Mouse (Mus musculus) hindbrain, embryonic 10.5 days (tissue): ENCODE data around the gene Tmem213. TPM values are rescaled to one million over a fixed set of nuclear protein-coding genes. Genes with fewer than 3 reads are reported as not detected.

Experiments used
- DNase-seq: peaks from one replicate; pipeline ENCODE4 v3.0.0-alpha.2; 2017; ENCODE audit warnings: low spot score
- H3K27ac ChIP-seq: fragments of 300-500 bp; sonication (generic); 2 replicates; pipeline ENCODE4 v1.5.1; 2016; ENCODE audit warnings: mild to moderate bottlenecking, moderate library complexity
- H3K27me3 ChIP-seq: fragments of 300-500 bp; sonication (generic); 2 replicates; pipeline ENCODE4 v1.6.1; 2016; ENCODE audit warnings: mild to moderate bottlenecking; ENCODE audit not compliant: poor library complexity, insufficient read depth, severe bottlenecking
- H3K36me3 ChIP-seq: fragments of 300-500 bp; sonication (generic); 2 replicates; pipeline ENCODE4 v1.6.1; 2016; ENCODE audit warnings: mild to moderate bottlenecking, moderate library complexity
- H3K4me1 ChIP-seq: fragments of 300-500 bp; sonication (generic); replicated peaks from 2 replicates; pipeline ENCODE4 v1.6.1; 2016; ENCODE audit warnings: mild to moderate bottlenecking
- H3K4me3 ChIP-seq: fragments of 300-500 bp; sonication (generic); 2 replicates; pipeline ENCODE4 v1.5.1; 2016; ENCODE audit warnings: mild to moderate bottlenecking, moderate library complexity
- H3K9me3 ChIP-seq: fragments of 300-500 bp; sonication (generic); 2 replicates; pipeline ENCODE4 v1.6.1; 2016; ENCODE audit warnings: mild to moderate bottlenecking, moderate library complexity
- WGBS: fragments of 180-500 bp; shearing (Covaris S2); methylation state at CpG from one replicate; pipeline ENCODE4 v1.1.7; 2016; 5-methylcytosine and 5-hydroxymethylcytosine counted together
- polyA plus RNA-seq: library from polyadenylated mRNA; unstranded; fragments of >200 nt; fragmentation: Nextera tagmentation; extraction: Ambion mirVana; gene quantifications from 2 replicates; pipeline ENCODE4 v1.2.1, GENCODE M21; 2016

Tmem213 gene
- polyA plus RNA-seq, 1 experiment from 2014 or later: not detected

- Histone ChIP-seq H3K9me3 (no peaks in the 10 kb centered on the region), H3K4me3 (no peak overlapping the region)
- 96% methylated on average over 8 of the region's 8 CpGs for WGBS
These were observed 16.5 kb upstream of the Tmem213 start for GRCm38 (mm10) chr6:38092539-38092938.

GRCm38 (mm10) chr6:38094701-38095100 lies 14.4 kb upstream of the Tmem213 start:
- Histone ChIP-seq H3K27me3 (no peaks in the 10 kb centered on the region), H3K9me3 (0 out of 2 replicates have a peak, but pooled peaks cover 3% of the 10 kb centered on the region), H3K4me3 (no peak overlapping the region), H3K36me3 (no peaks in the 10 kb centered on the region), H3K27ac (no peak overlapping the region), H3K4me1 (no peaks in the 10 kb centered on the region)
- DNase-seq: no peak
- WGBS: 90% methylated on average over 10 of the region's 10 CpGs

More at GRCm38 (mm10) chr6:38092539-38092938, 16.5 kb upstream of the Tmem213 start:
- Histone ChIP-seq H3K4me1 (no peaks in the 10 kb centered on the region), H3K27ac (no peak overlapping the region), H3K36me3 (no peaks in the 10 kb centered on the region), H3K27me3 (no peaks in the 10 kb centered on the region)
- no peak for DNase-seq

GRCm38 (mm10) chr6:38096961-38097370 lies 12.1 kb upstream of the Tmem213 start:
- DNase-seq: no peak
- Histone ChIP-seq H3K27me3 (no peaks in the 10 kb centered on the region), H3K36me3 (no peaks in the 10 kb centered on the region), H3K4me3 (no peak overlapping the region), H3K27ac (no peak overlapping the region), H3K4me1 (no peaks in the 10 kb centered on the region), H3K9me3 (0 out of 2 replicates have a peak, but pooled peaks cover 3% of the 10 kb centered on the region)
- 69% methylated on average over 5 of the region's 5 CpGs for WGBS

GRCm38 (mm10) chr6:38102216-38102795 lies 6.7 kb upstream of the Tmem213 start:
- H3K36me3 ChIP-seq: no peaks in the 10 kb centered on the region
- H3K9me3 ChIP-seq: 0 out of 2 replicates have a peak, but pooled peaks cover 3% of the 10 kb centered on the region
- H3K4me1 ChIP-seq: peaks cover 5% of the 10 kb centered on the region
- no peak for DNase-seq
- H3K27ac ChIP-seq: no peak overlapping the region
- H3K4me3 ChIP-seq: no peak overlapping the region
- 90% methylated on average over 7 of the region's 7 CpGs for WGBS
- H3K27me3 ChIP-seq: no peaks in the 10 kb centered on the region

DNA sequence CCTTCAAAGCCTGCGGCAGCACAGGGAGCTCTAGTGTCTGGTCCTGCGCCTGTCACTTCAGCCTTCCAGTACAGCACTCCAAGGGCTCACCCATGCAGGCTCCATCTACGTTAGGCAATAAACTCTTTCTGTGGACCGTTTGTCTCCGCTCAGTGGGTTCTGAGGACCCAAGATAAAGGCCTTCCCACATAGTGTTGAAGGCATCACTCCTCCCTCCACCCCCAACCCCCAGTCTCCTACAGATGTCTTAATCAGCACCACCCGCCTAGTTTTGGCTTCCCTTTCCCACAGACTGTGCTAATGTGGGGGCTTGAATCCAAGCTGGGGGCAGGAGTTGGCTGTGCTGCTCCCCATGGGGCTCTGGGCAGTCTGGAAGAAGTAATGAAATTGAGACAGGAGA lies 5.3 kb upstream of the Tmem213 start:
- no peak for DNase-seq
- Histone ChIP-seq H3K9me3 (no peaks in the 10 kb centered on the region), H3K4me3 (no peak overlapping the region), H3K4me1 (peaks cover 5% of the 10 kb centered on the region), H3K27ac (no peak overlapping the region), H3K36me3 (no peaks in the 10 kb centered on the region), H3K27me3 (no peaks in the 10 kb centered on the region)
- WGBS: 56% methylated on average over 6 of the region's 6 CpGs

DNA sequence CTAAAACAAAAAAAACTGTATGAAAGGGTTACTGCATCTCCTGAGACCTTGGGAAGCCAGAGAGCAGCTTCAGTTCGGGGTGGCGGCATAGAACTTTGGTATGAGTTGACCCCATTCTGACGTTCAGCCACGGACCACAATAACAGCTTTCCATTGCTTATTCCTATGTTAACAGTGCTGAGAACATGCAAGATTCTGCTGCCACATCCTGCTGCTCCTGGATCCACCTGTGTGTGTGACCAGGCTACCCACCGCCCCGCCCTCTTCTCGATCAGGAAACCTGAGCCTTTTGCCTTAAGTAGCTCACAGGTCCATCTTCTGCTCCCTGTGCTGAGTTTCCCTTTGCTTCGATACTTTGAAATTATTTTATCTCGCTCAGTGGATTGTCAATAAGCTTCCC lies 3.1 kb upstream of the Tmem213 start:
- Histone ChIP-seq H3K4me1 (peaks cover 15% of the 10 kb centered on the region), H3K27me3 (peaks cover 8% of the 10 kb centered on the region; the same call in 1 of the 2 replicates), H3K27ac (no peak overlapping the region), H3K9me3 (no peaks in the 10 kb centered on the region), H3K36me3 (no peaks in the 10 kb centered on the region), H3K4me3 (no peak overlapping the region)
- DNase-seq: no peak
- WGBS: 88% methylated on average over 9 of the region's 9 CpGs

GRCm38 (mm10) chr6:38108449-38108848 lies 606 bp upstream of the Tmem213 start:
- Histone ChIP-seq H3K4me3 (no peak overlapping the region), H3K36me3 (no peaks in the 10 kb centered on the region), H3K27me3 (peaks cover 8% of the 10 kb centered on the region; the same call in 1 of the 2 replicates), H3K4me1 (peaks cover 15% of the 10 kb centered on the region), H3K9me3 (no peaks in the 10 kb centered on the region), H3K27ac (no peak overlapping the region)
- WGBS: 92% methylated on average over 5 of the region's 5 CpGs
- no peak for DNase-seq

- no peaks in the 10 kb centered on the region for H3K36me3 ChIP-seq
- peaks cover 10% of the 10 kb centered on the region; the same call in 1 of the 2 replicates for H3K4me1 ChIP-seq
- DNase-seq: no peak
- H3K27me3 ChIP-seq: peaks cover 8% of the 10 kb centered on the region; the same call in 1 of the 2 replicates
- 12% methylated on average over 9 of the region's 9 CpGs for WGBS
- no peak overlapping the region for H3K4me3 ChIP-seq
- H3K9me3 ChIP-seq: no peaks in the 10 kb centered on the region
- H3K27ac ChIP-seq: no peak overlapping the region
These were observed 816 bp downstream of the Tmem213 start for GRCm38 (mm10) chr6:38109871-38110270.

DNA sequence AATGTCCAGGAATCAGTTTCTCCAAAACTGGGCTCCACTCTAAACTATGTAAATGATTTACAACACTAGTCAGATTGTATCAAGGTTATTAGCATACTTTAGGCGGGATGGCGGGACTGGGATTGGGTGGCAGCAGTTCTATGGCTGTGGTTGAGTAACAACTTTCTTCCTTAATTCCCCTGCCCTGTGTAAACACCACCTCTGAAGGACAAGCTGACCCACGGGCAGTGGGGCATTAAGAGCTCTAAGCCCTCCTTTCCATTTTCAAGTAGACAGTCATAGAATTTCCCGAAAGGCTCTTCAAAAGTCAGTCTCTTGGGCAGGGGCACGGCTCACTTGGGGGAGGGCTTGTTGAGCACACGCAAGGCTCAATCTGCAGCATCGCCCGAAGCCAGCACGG lies 1.8 kb downstream of the Tmem213 start:
- Histone ChIP-seq H3K27me3 (peaks cover 8% of the 10 kb centered on the region; the same call in 1 of the 2 replicates), H3K27ac (no peak overlapping the region), H3K9me3 (no peaks in the 10 kb centered on the region), H3K4me1 (peaks cover 10% of the 10 kb centered on the region; the same call in 1 of the 2 replicates), H3K4me3 (no peak overlapping the region), H3K36me3 (no peaks in the 10 kb centered on the region)
- no peak for DNase-seq
- WGBS: 84% methylated on average over 9 of the region's 9 CpGs

- 73% methylated on average over 4 of the region's 4 CpGs for WGBS
- H3K9me3 ChIP-seq: no peaks in the 10 kb centered on the region
These were observed 7.2 kb downstream of the Tmem213 start for GRCm38 (mm10) chr6:38116107-38116770.

GRCm38 (mm10) chr6:38118341-38118740 lies 9.3 kb downstream of the Tmem213 start:
- Histone ChIP-seq H3K27ac (no peak overlapping the region), H3K4me3 (no peak overlapping the region), H3K9me3 (no peaks in the 10 kb centered on the region), H3K27me3 (no peaks in the 10 kb centered on the region), H3K4me1 (peaks cover 7% of the 10 kb centered on the region; the same call in 1 of the 2 replicates), H3K36me3 (no peaks in the 10 kb centered on the region)
- WGBS: 91% methylated on average over 6 of the region's 6 CpGs
- no peak for DNase-seq

More at GRCm38 (mm10) chr6:38116107-38116770, 7.2 kb downstream of the Tmem213 start:
- DNase-seq: no peak
- no peaks in the 10 kb centered on the region for H3K4me1 ChIP-seq
- no peak overlapping the region for H3K27ac ChIP-seq
- no peak overlapping the region for H3K4me3 ChIP-seq
- H3K27me3 ChIP-seq: no peaks in the 10 kb centered on the region
- H3K36me3 ChIP-seq: no peaks in the 10 kb centered on the region

DNA sequence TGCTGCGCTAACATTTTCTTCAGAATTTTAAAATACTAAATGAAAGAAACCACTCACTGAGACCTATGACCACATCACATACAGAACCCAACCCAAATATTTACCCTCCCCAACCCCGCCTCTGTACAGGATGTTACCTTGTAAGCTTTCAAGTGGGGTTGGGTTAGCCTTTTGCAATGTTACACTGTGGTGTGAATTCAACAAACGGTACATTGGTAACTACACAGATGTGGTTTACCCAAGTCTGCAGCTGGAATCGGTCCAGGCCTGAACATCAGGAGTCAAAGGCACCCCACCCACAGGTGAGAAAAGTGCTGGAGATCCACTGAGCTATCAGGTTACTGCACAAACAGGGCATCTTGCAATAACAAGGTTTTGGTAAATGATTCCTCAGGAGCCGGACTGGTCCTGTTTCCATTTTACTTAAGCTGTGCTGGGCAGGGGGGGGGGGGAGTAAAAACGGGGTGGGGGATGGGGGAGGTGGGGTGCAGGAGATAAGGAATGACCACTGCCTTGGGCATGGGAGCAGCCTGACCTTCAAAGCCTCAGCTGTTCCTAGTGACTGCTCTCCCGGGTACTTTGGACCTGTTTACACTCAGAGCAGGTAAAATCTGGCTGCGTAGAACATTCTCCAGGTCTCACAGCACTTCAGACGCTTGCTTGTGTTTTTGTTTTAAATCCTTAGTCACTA lies 11.8 kb downstream of the Tmem213 start:
- Histone ChIP-seq H3K27ac (no peak overlapping the region), H3K27me3 (no peaks in the 10 kb centered on the region), H3K4me3 (no peak overlapping the region), H3K9me3 (no peaks in the 10 kb centered on the region), H3K4me1 (peaks cover 7% of the 10 kb centered on the region; the same call in 1 of the 2 replicates), H3K36me3 (peaks cover 22% of the 10 kb centered on the region)
- no peak for DNase-seq
- 74% methylated on average over 9 of the region's 9 CpGs for WGBS

- WGBS: 89% methylated on average over 5 of the region's 5 CpGs
- Histone ChIP-seq H3K27ac (no peak overlapping the region), H3K36me3 (peaks cover 33% of the 10 kb centered on the region), H3K4me1 (peaks cover 7% of the 10 kb centered on the region; the same call in 1 of the 2 replicates), H3K4me3 (no peak overlapping the region), H3K9me3 (no peaks in the 10 kb centered on the region), H3K27me3 (no peaks in the 10 kb centered on the region)
- no peak for DNase-seq
These were observed 12.8 kb downstream of the Tmem213 start for GRCm38 (mm10) chr6:38121843-38122242.
